27 mouse cellular contexts compared by ENCODE assay signal in the genomic region with DNA sequence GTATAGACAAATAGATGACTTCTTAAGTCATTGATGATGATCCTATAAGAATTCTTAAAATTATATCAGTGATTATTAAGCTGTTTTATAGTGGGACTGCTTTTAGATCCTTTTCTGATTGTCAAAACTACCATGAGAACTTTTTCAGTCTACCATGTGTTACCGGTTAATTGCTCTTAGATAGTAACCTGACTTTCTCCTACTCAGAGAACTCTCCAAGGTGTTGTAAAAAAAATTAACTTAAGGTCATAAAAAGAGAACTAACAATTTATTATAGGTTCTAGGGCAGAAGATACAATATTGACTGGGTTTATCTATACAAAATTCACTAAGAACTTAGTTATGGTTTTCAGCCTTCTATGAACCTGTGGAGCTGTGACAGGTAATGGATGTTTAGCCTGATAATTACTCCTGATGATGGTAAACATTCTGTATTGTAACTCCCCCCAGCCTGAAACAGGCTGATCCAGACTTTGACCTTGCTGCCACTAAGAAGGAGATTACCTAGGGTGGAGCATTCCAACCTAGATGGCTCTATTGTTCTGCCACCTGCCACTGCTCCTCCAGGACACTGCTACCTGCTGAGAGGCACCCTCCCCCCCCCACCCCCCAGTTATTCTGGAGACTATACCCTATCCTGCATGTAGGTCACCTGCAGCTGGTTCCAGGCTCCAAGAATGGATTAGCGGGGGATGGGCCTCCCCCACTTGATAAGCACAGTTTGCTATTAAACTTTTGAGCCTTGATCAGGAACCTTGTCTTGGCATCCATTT.
DNase-seq lines count a peak whose midpoint lies in the region; ATAC-seq lines count a peak whose summit lies in the region.
"Had no signal": no experiment of that assay in that cellular context is flagged by ENCODE, and none has a peak within 500 bp of the region (broad histone marks: within the 10 kb centered on the region; RNA-seq: fewer than 3 reads in every experiment).

No protein-coding gene starts in this region.

- no peaks in the 10 kb centered on the region for H3K27me3 ChIP-seq in intestine, embryonic 15.5 days (replicated peaks)
- no peaks in the 10 kb centered on the region for H3K27me3 ChIP-seq in hindbrain, embryonic 13.5 days
- H3K27me3 ChIP-seq: CH12.LX; embryonic facial prominence, embryonic 12.5 days; embryonic facial prominence, embryonic 15.5 days; Patski had no signal

- no peak overlapping the region for H3K4me3 ChIP-seq in intestine, embryonic 15.5 days (replicated peaks)
- H3K4me3 ChIP-seq in hindbrain, embryonic 13.5 days: no peak overlapping the region
- H3K4me3 ChIP-seq: embryonic facial prominence, embryonic 12.5 days; embryonic facial prominence, embryonic 15.5 days; gastrocnemius, adult 2 months had no signal

- no peaks in the 10 kb centered on the region for H3K4me1 ChIP-seq in intestine, embryonic 15.5 days (replicated peaks)
- H3K4me1 ChIP-seq in hindbrain, embryonic 13.5 days (replicated peaks): no peaks in the 10 kb centered on the region
- H3K4me1 ChIP-seq: embryonic facial prominence, embryonic 12.5 days; embryonic facial prominence, embryonic 15.5 days had no signal

- intact Hi-C loops in gastrocnemius, postnatal 36 days (cut with DNase I): no loop called here

- H3K27ac ChIP-seq in intestine, embryonic 15.5 days: no peak overlapping the region
- no peak overlapping the region for H3K27ac ChIP-seq in hindbrain, embryonic 13.5 days
- H3K27ac ChIP-seq: embryonic facial prominence, embryonic 12.5 days; embryonic facial prominence, embryonic 15.5 days; gastrocnemius, adult 2 months; hindbrain, embryonic 14.5 days; hindbrain, postnatal 0 days had no signal

- peak; percentile 80 for ATAC-seq in intestine, embryonic 15.5 days
- ATAC-seq in hindbrain, embryonic 13.5 days (ENCODE audit: low FRiP score): no peak
- ATAC-seq: forebrain, embryonic 14.5 days; forebrain, postnatal 0 days; hindbrain, postnatal 0 days; inflammation-experienced regulatory T-cells, adult 6 months; Patski had no signal

- WGBS in intestine, embryonic 15.5 days: 75% methylated on average over 2 of the region's 2 CpGs
- WGBS in hindbrain, embryonic 13.5 days: 95% methylated on average over 2 of the region's 2 CpGs

- H3K9me3 ChIP-seq in intestine, embryonic 15.5 days: no peaks in the 10 kb centered on the region
- H3K9me3 ChIP-seq in hindbrain, embryonic 13.5 days: no peaks in the 10 kb centered on the region
- H3K9me3 ChIP-seq: embryonic facial prominence, embryonic 12.5 days; embryonic facial prominence, embryonic 15.5 days had no signal

- no peak overlapping the region for H3K9ac ChIP-seq in intestine, embryonic 15.5 days
- H3K9ac ChIP-seq in hindbrain, embryonic 13.5 days: no peak overlapping the region
- H3K9ac ChIP-seq: embryonic facial prominence, embryonic 12.5 days; embryonic facial prominence, embryonic 15.5 days; forebrain, postnatal 0 days; hindbrain, embryonic 14.5 days had no signal

- DNase-seq in retina, embryonic 14.5 days (ENCODE audit: low spot score): peak; percentile 2
- DNase-seq in retina, postnatal 1 day: no peak
- peak; percentile 98 for DNase-seq in R1 (ENCODE audit: low read depth, low spot score)
- DNase-seq in gastrocnemius, postnatal 36 days: no peak
- no peak for DNase-seq in cerebellum, adult 11-12 months
- DNase-seq: adrenal gland, postnatal 10 days; adrenal gland, postnatal 36 days; B cell, adult 2 months; cerebellum, adult 2 months; cerebellum, adult 9-11 months; cerebellum, postnatal 25 days; forebrain, postnatal 0 days; gastrocnemius, adult 2 months; gastrocnemius, postnatal 14 days; kidney, adult 18-20 months had no signal

- H3K4me2 ChIP-seq in intestine, embryonic 15.5 days (replicated peaks): no peak overlapping the region
- no peak overlapping the region for H3K4me2 ChIP-seq in hindbrain, embryonic 13.5 days
- H3K4me2 ChIP-seq: embryonic facial prominence, embryonic 12.5 days; embryonic facial prominence, embryonic 15.5 days; heart, embryonic 11.5 days; hindbrain, embryonic 14.5 days had no signal

- no peaks in the 10 kb centered on the region for H3K36me3 ChIP-seq in intestine, embryonic 15.5 days
- no peaks in the 10 kb centered on the region for H3K36me3 ChIP-seq in hindbrain, embryonic 13.5 days
- H3K36me3 ChIP-seq: embryonic facial prominence, embryonic 12.5 days; embryonic facial prominence, embryonic 15.5 days; G1E had no signal

Comparison
In these comparisons a context has a peak if more than half of its experiments do, and no peak if none do; other contexts are left out.
1. DNase-seq: peak in retina, embryonic 14.5 days (single experiment) and R1 (single experiment); none in retina, postnatal 1 day (single experiment), gastrocnemius, postnatal 36 days (0 of 2) and cerebellum, adult 11-12 months (single experiment).